ENCODE assay signal across 24 mouse cellular contexts in the genomic region with DNA sequence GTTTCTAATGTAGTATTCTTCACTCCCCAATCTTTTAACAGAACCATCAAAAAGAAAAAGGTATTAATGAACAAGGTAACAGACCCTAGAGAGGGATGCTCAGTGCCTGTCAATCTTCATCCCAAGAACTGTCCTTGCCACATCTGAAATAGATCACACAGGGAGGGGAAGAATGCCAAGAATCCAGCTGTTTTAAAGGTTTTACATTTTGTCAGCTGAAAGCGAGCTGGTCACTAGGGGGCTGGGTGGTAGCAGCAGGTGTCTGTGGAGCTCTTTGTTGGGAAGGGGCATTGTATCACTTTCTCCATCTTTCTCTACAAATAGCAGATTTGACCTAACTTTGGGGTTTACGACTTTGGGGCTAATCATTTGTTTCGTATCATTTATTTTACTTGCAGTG.
"Had no signal": no experiment of that assay in that cellular context is flagged by ENCODE, and none has a peak within 500 bp of the region (broad histone marks: within the 10 kb centered on the region; RNA-seq: fewer than 3 reads in every experiment).

No protein-coding gene starts in this region.

- H3K9ac ChIP-seq: heart, embryonic 13.5 days; heart, embryonic 15.5 days; hindbrain, embryonic 13.5 days; hindbrain, embryonic 15.5 days; kidney, embryonic 15.5 days; limb, embryonic 13.5 days; limb, embryonic 15.5 days had no signal

- H3K27ac ChIP-seq: heart, embryonic 13.5 days; heart, embryonic 15.5 days; hindbrain, embryonic 13.5 days; hindbrain, embryonic 15.5 days; hindbrain, postnatal 0 days; kidney, embryonic 15.5 days; kidney, postnatal 0 days; limb, embryonic 13.5 days; limb, embryonic 15.5 days had no signal

- H3K27me3 ChIP-seq: heart, embryonic 13.5 days; heart, embryonic 15.5 days; hindbrain, embryonic 13.5 days; hindbrain, embryonic 15.5 days; kidney, embryonic 15.5 days; limb, embryonic 13.5 days; limb, embryonic 15.5 days had no signal

- H3K36me3 ChIP-seq: heart, embryonic 15.5 days; hindbrain, embryonic 13.5 days; hindbrain, embryonic 15.5 days; kidney, embryonic 15.5 days; limb, embryonic 13.5 days; limb, embryonic 15.5 days had no signal

- DNase-seq: gastrocnemius, postnatal 14 days; gastrocnemius, postnatal 36 days; heart, adult 18-20 months; heart, postnatal 14 days; heart, postnatal 36 days; kidney, adult 11 months; kidney, adult 2 months; kidney, adult 9 months; kidney, postnatal 14 days; kidney, postnatal 36 days; layer of hippocampus, adult 9-11 months; layer of hippocampus, postnatal 36 days; left cerebral cortex, postnatal 4 days had no signal

- H3K4me1 ChIP-seq: hindbrain, embryonic 15.5 days had no signal

- H3K4me3 ChIP-seq: heart, embryonic 13.5 days; heart, embryonic 15.5 days; hindbrain, embryonic 13.5 days; hindbrain, embryonic 15.5 days; kidney, embryonic 15.5 days; limb, embryonic 13.5 days; limb, embryonic 15.5 days had no signal

- ATAC-seq: hindbrain, postnatal 0 days; intestine, embryonic 16.5 days had no signal

- H3K4me2 ChIP-seq: heart, embryonic 11.5 days; heart, embryonic 13.5 days; heart, embryonic 15.5 days; hindbrain, embryonic 13.5 days; hindbrain, embryonic 15.5 days; kidney, embryonic 15.5 days; limb, embryonic 13.5 days; limb, embryonic 15.5 days had no signal

- H3K9me3 ChIP-seq: heart, embryonic 13.5 days; heart, embryonic 15.5 days; hindbrain, embryonic 13.5 days; hindbrain, embryonic 15.5 days; kidney, embryonic 15.5 days; limb, embryonic 13.5 days; limb, embryonic 15.5 days had no signal
